Mouse (Mus musculus) CH12.LX (cell line): ENCODE measurements around the gene Otud4. TPM values are rescaled to one million over a fixed set of nuclear protein-coding genes. Genes with fewer than 3 reads are reported as not detected.

Source experiments
- DNase-seq: peaks from one replicate; pipeline ENCODE4 v3.0.0-alpha.2; 2013; ENCODE audit errors: extremely low read depth
- H3K27ac ChIP-seq: 2 replicates; pipeline ENCODE4 v1.5.1; 2012; ENCODE audit warnings: low read depth, mild to moderate bottlenecking, control low read depth, moderate library complexity; ENCODE audit not compliant: insufficient read depth
- H3K27me3 ChIP-seq: replicated peaks from 2 replicates; pipeline ENCODE3; 2012; ENCODE audit warnings: inconsistent platforms
- H3K36me3 ChIP-seq, 2 experiments: replicated peaks in 1 of 2; 2 replicates each; pipeline versions ENCODE3 to v1.6.1; 2012; ENCODE audit warnings: inconsistent platforms in 1 of 2, low read length in 1 of 2, mild to moderate bottlenecking in 1 of 2, mixed read lengths in 1 of 2, moderate library complexity in 1 of 2; ENCODE audit not compliant: control insufficient read depth in 1 of 2, insufficient read depth in 1 of 2
- H3K4me1 ChIP-seq, 2 experiments: 2 replicates each; pipeline ENCODE4 v1.6.1; 2012; ENCODE audit warnings: inconsistent platforms in 1 of 2, moderate library complexity in 1 of 2; ENCODE audit not compliant: insufficient read depth in 2 of 2, control insufficient read depth in 1 of 2
- H3K4me2 ChIP-seq: 2 replicates; pipeline ENCODE4 v1.6.1; 2012; ENCODE audit warnings: low read depth, mild to moderate bottlenecking, control low read depth; ENCODE audit not compliant: poor library complexity, insufficient read depth, severe bottlenecking
- H3K4me3 ChIP-seq, 3 experiments: fragments of 150-350 bp in 1 of 3; sonication (generic) in 1 of 3; replicated peaks in 1 of 3; 2 replicates each; pipeline versions ENCODE3 to v1.5.1; 2011 to 2012; ENCODE audit warnings: low read depth in 2 of 3, low read length in 2 of 3, mild to moderate bottlenecking in 2 of 3, moderate library complexity in 2 of 3, control low read depth in 1 of 3, improper control_type of control experiment in 1 of 3, inconsistent platforms in 1 of 3, mixed read lengths in 1 of 3; ENCODE audit not compliant: poor library complexity in 1 of 3
- H3K79me2 ChIP-seq: replicated peaks from 2 replicates; pipeline ENCODE4 v1.6.1; 2012; ENCODE audit warnings: mild to moderate bottlenecking, moderate library complexity; ENCODE audit not compliant: control insufficient read depth, poor library complexity, insufficient read depth, severe bottlenecking; ENCODE audit errors: extremely low read depth
- H3K9ac ChIP-seq: 2 replicates; pipeline ENCODE4 v1.6.1; 2012; ENCODE audit warnings: low read depth, mild to moderate bottlenecking, control low read depth, moderate library complexity; ENCODE audit not compliant: insufficient read depth
- H3K9me3 ChIP-seq: replicated peaks from 2 replicates; pipeline ENCODE3; 2012; ENCODE audit warnings: low read length, inconsistent platforms, mixed read lengths
- CHD1 ChIP-seq: IDR thresholded peaks from 2 replicates; pipeline ENCODE4 v1.6.1; 2012; ENCODE audit warnings: low read depth, low read length, improper control_type of control experiment, inconsistent platforms
- ETS1 ChIP-seq: conservative IDR thresholded peaks from 2 replicates; pipeline ENCODE4 v1.6.1; 2012; ENCODE audit warnings: low read depth, mild to moderate bottlenecking, inconsistent platforms, low read length, improper control_type of control experiment, moderate library complexity
- IRF4 ChIP-seq: IDR thresholded peaks from 2 replicates; pipeline ENCODE4 v1.6.1; 2014; ENCODE audit warnings: low read depth, mild to moderate bottlenecking, inconsistent platforms, low read length, improper control_type of control experiment
- KAT2A ChIP-seq: IDR thresholded peaks from 2 replicates; pipeline ENCODE4 v1.6.1; 2012; ENCODE audit warnings: low read length, improper control_type of control experiment, inconsistent platforms; ENCODE audit not compliant: insufficient replicate concordance
- MXI1 ChIP-seq: IDR thresholded peaks from 2 replicates; pipeline ENCODE4 v1.6.1; 2011; ENCODE audit warnings: mild to moderate bottlenecking, low read depth, low read length, improper control_type of control experiment
- MYC ChIP-seq: IDR thresholded peaks from 2 replicates; pipeline ENCODE4 v1.6.1; 2011; ENCODE audit warnings: low read depth, mild to moderate bottlenecking, improper control_type of control experiment, low read length
- NELFE ChIP-seq: IDR thresholded peaks from 2 replicates; pipeline ENCODE4 v1.6.1; 2011; ENCODE audit warnings: low read depth, low read length, improper control_type of control experiment
- NRF1 ChIP-seq: IDR thresholded peaks from 2 replicates; pipeline ENCODE4 v1.6.1; 2014; ENCODE audit warnings: low read depth, mild to moderate bottlenecking, inconsistent platforms, low read length, improper control_type of control experiment, moderate library complexity
- POLR2A ChIP-seq: IDR thresholded peaks from 2 replicates; pipeline ENCODE4 v1.6.1; 2011; ENCODE audit warnings: low read depth, mild to moderate bottlenecking, improper control_type of control experiment, low read length
- RAD21 ChIP-seq: IDR thresholded peaks from 2 replicates; pipeline ENCODE4 v1.6.1; 2011; ENCODE audit warnings: low read depth, mild to moderate bottlenecking, low read length, improper control_type of control experiment, moderate library complexity
- RCOR1 ChIP-seq: conservative IDR thresholded peaks from 2 replicates; pipeline ENCODE4 v1.6.1; 2012; ENCODE audit warnings: low read depth, mild to moderate bottlenecking, inconsistent platforms, low read length, improper control_type of control experiment
- TBP ChIP-seq: conservative IDR thresholded peaks from 2 replicates; pipeline ENCODE4 v1.6.1; 2011; ENCODE audit warnings: low read depth, low read length, improper control_type of control experiment
- TCF12 ChIP-seq: IDR thresholded peaks from 2 replicates; pipeline ENCODE4 v1.6.1; 2014; ENCODE audit warnings: low read depth, mild to moderate bottlenecking, inconsistent platforms, low read length, improper control_type of control experiment
- ZKSCAN1 ChIP-seq: IDR thresholded peaks from 2 replicates; pipeline ENCODE4 v1.6.1; 2012; ENCODE audit warnings: low read depth, inconsistent platforms, low read length, improper control_type of control experiment, borderline replicate concordance
- dilution Hi-C: fragments of 300-500 bp; cut with MboI; formaldehyde crosslinking; loops from 2 replicates; pipeline ENCODE4 v1.14.3; 2020; ENCODE audit warnings: low sequenced_read_pairs; ENCODE audit not compliant: extremely low pct_unique_long_range_greater_than_20kb, extremely low pct_ligation_motif_present
- in situ Hi-C: fragments of 300-500 bp; cut with MboI; formaldehyde crosslinking; loops from 3 replicates; pipeline ENCODE4 v1.14.3; 2019; ENCODE audit warnings: low sequenced_read_pairs, low pct_ligation_motif_present, low pct_unique_long_range_greater_than_20kb, mixed read lengths
- polyA plus RNA-seq: library from polyadenylated mRNA; unstranded; fragments of >175 nt; gene quantifications from 2 replicates; pipeline ENCODE4 v1.2.1, GENCODE M21; 2012; ENCODE audit warnings: low read depth; ENCODE audit not compliant: insufficient read length
- total RNA-seq, 2 experiments: library from RNA; depleted of rRNA; stranded (reverse); fragments of 300-350 nt in 1 of 2; fragments of >200 nt in 1 of 2; gene quantifications; 2 replicates each; pipeline ENCODE4 v1.2.3; 2012 to 2014

Otud4 gene
- total and polyA plus RNA-seq, 3 experiments = 22.8 to 44.6 (median 42.3) TPM

GRCm38 (mm10) chr8:79637237-79637636, 2.2 kb upstream of the Otud4 start:
- Histone ChIP-seq H3K9me3 (no peaks in the 10 kb centered on the region), H3K79me2 (peaks cover 29% of the 10 kb centered on the region), H3K27me3 (no peaks in the 10 kb centered on the region), H3K4me1 (peaks cover 2 to 11% of the 10 kb centered on the region in 2 experiments), H3K4me2 (no peak overlapping the region), H3K9ac (no peak overlapping the region), H3K36me3 (peaks cover 0 to under 1% of the 10 kb centered on the region in 2 experiments), H3K4me3 (no peak overlapping the region), H3K27ac (no peak overlapping the region)
- no peak for DNase-seq
- TF ChIP-seq RAD21 (no peak), POLR2A (no peak), ZKSCAN1 (no peak), TBP (no peak), TCF12 (no peak), MYC (no peak), KAT2A (no peak)
- in situ Hi-C loops (no loop called here), dilution Hi-C loops (no loop called here)

- H3K79me2 ChIP-seq = peaks cover 36% of the 10 kb centered on the region
- H3K36me3 ChIP-seq = peaks cover under 1 to 5% of the 10 kb centered on the region in 2 experiments
- H3K27ac ChIP-seq = no peak overlapping the region
- H3K9ac ChIP-seq = peak overlapping the region; percentile 75
- H3K4me3 ChIP-seq = peak overlapping the region; percentile 55 to 97 (median 69)
- in situ Hi-C loops = no loop called here
- no peak for DNase-seq
- no peaks in the 10 kb centered on the region for H3K9me3 ChIP-seq
- dilution Hi-C loops = no loop called here
- H3K27me3 ChIP-seq = no peaks in the 10 kb centered on the region
- H3K4me1 ChIP-seq = peaks cover 3 to 18% of the 10 kb centered on the region in 2 experiments
- peak overlapping the region; percentile 85 for H3K4me2 ChIP-seq
- TF ChIP-seq RCOR1 (no peak), ETS1 (no peak), CHD1 (no peak), POLR2A (no peak), NRF1 (no peak), MXI1 (no peak), IRF4 (no peak), NELFE (no peak)
Measured at GRCm38 (mm10) chr8:79638001-79638706, 1.3 kb upstream of the Otud4 start.
